Mouse (Mus musculus): ENCODE results near the gene Dlgap1. TPM values are rescaled to one million over a fixed set of nuclear protein-coding genes. Genes with fewer than 3 reads are reported as not detected.

Dlgap1 gene
- total RNA-seq, 2 experiments from 2014 or later = not detected

GRCm38 (mm10) chr17:70605659-70606058, 636.8 kb downstream of the Dlgap1 start:
- ATAC-seq (ENCODE audit: poor library complexity, severe bottlenecking) = no peak

GRCm38 (mm10) chr17:70612171-70612570, 643.3 kb downstream of the Dlgap1 start:
- no peak for ATAC-seq (ENCODE audit: poor library complexity, severe bottlenecking)

GRCm38 (mm10) chr17:70613897-70614296, 645.0 kb downstream of the Dlgap1 start:
- ATAC-seq (ENCODE audit: poor library complexity, severe bottlenecking) = no peak

- ATAC-seq (ENCODE audit: poor library complexity, severe bottlenecking) = no peak
Measured at GRCm38 (mm10) chr17:70614407-70615060, 645.7 kb downstream of the Dlgap1 start.

- no peak for ATAC-seq (ENCODE audit: poor library complexity, severe bottlenecking)
Measured at GRCm38 (mm10) chr17:70622493-70622892, 653.6 kb downstream of the Dlgap1 start.

GRCm38 (mm10) chr17:70626396-70626795, 657.5 kb downstream of the Dlgap1 start:
- no peak for ATAC-seq (ENCODE audit: poor library complexity, severe bottlenecking)

GRCm38 (mm10) chr17:70626925-70627324, 658.1 kb downstream of the Dlgap1 start:
- no peak for ATAC-seq (ENCODE audit: poor library complexity, severe bottlenecking)

GRCm38 (mm10) chr17:70629653-70630378, 660.9 kb downstream of the Dlgap1 start:
- ATAC-seq (ENCODE audit: poor library complexity, severe bottlenecking) = no peak

- ATAC-seq (ENCODE audit: poor library complexity, severe bottlenecking) = peak; percentile 93
Measured at GRCm38 (mm10) chr17:70633181-70633944, 664.5 kb downstream of the Dlgap1 start.

GRCm38 (mm10) chr17:70643211-70643610, 674.3 kb downstream of the Dlgap1 start:
- no peak for ATAC-seq (ENCODE audit: poor library complexity, severe bottlenecking)

- no peak for ATAC-seq (ENCODE audit: poor library complexity, severe bottlenecking)
Measured at GRCm38 (mm10) chr17:70646641-70647040, 677.8 kb downstream of the Dlgap1 start.

GRCm38 (mm10) chr17:70661382-70661781, 692.5 kb downstream of the Dlgap1 start:
- no peak for ATAC-seq (ENCODE audit: poor library complexity, severe bottlenecking)

GRCm38 (mm10) chr17:70663992-70664391, 695.1 kb downstream of the Dlgap1 start:
- ATAC-seq (ENCODE audit: poor library complexity, severe bottlenecking) = no peak

GRCm38 (mm10) chr17:70664484-70665040, 695.7 kb downstream of the Dlgap1 start:
- ATAC-seq (ENCODE audit: poor library complexity, severe bottlenecking) = no peak

GRCm38 (mm10) chr17:70673985-70674384, 705.1 kb downstream of the Dlgap1 start:
- no peak for ATAC-seq (ENCODE audit: poor library complexity, severe bottlenecking)

GRCm38 (mm10) chr17:70676522-70676921, 707.6 kb downstream of the Dlgap1 start:
- no peak for ATAC-seq (ENCODE audit: poor library complexity, severe bottlenecking)

- peak; percentile 95 for ATAC-seq (ENCODE audit: poor library complexity, severe bottlenecking)
Measured at GRCm38 (mm10) chr17:70683561-70684167, 714.8 kb downstream of the Dlgap1 start.

GRCm38 (mm10) chr17:70690174-70690573, 721.3 kb downstream of the Dlgap1 start:
- no peak for ATAC-seq (ENCODE audit: poor library complexity, severe bottlenecking)

- no peak for ATAC-seq (ENCODE audit: poor library complexity, severe bottlenecking)
Measured at GRCm38 (mm10) chr17:70690598-70690997, 721.7 kb downstream of the Dlgap1 start.

- ATAC-seq (ENCODE audit: poor library complexity, severe bottlenecking) = peak; percentile 96
Measured at GRCm38 (mm10) chr17:70706976-70707818, 738.3 kb downstream of the Dlgap1 start.
